Mouse (Mus musculus): ENCODE data around the gene Olfr1271.
"Not testable (repeated sequence)": the region's sequence is repeated elsewhere in the genome, so short reads cannot be mapped to it uniquely, and the experiment has no call there.

Olfr1271 gene

DNA sequence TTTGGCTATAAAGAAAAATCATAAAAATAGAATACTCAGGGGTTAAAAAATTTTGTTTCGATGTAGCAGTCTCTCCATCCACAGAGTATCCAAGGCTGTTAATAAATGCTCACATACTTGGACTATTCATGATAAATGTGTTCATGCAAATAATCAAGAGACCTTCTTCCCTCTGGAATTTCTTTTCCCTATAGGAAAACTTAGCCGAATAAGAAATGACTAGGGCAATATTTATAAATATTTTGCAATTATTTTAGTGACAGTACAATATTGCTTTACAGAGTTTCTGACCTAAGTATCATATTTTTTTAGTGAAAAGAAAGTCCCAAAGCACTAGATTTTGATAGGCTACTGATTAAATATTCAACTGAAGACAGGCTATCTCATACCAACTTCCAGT, at the start of gene Olfr1271:
Gene Olfr1271 (minus strand): TSS at position 101 of the 400 bp plus-strand sequence.
- DNase-seq (ENCODE audit: low spot score) = no peak

DNA sequence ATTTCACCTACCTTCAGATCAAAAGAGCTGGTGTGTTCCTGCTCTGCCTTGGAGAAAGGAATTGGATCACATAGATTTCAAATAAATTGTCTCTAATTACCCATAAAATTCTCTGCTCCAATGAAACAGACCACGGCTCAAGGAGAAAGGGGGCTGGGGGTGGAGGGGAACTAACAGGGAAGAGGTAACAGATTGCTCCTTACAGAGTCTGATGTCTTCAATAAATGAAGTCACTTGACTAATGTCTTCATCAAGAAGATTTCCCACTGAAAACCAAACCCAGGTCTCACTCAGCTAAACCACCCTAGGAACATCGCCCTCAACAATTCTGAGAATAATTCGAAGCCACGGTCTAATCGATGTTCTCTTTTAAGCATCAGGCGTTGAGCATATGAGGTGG, 21.9 kb upstream of the Olfr1271 start, which contains the start of gene Olfr1272:
Gene Olfr1272 (minus strand): TSS at position 101 of the 400 bp plus-strand sequence.
- DNase-seq (ENCODE audit: low spot score) = no peak

DNA sequence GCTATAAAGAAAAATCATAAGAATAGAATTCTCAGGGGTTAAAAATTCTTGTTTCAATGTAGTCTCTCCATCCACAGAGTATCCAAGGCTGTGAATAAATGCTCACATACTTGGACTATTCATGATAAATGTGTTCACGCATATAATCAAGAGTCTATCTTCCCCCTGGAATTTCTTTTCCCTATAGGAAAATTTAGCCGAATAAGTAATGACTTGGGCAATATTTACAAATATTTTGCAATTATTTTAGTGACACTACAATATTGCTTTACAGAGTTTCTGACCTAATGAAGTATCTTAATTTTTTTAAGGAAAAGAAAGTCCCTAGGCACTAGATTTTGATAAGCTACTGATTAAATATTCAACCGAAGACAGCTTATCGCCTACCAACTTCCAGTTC, 13.3 kb downstream of the Olfr1271 start, which contains the start of gene Olfr142:
Gene Olfr142 (minus strand): TSS at position 101 of the 400 bp plus-strand sequence.
- DNase-seq (ENCODE audit: low spot score) = no peak

DNA sequence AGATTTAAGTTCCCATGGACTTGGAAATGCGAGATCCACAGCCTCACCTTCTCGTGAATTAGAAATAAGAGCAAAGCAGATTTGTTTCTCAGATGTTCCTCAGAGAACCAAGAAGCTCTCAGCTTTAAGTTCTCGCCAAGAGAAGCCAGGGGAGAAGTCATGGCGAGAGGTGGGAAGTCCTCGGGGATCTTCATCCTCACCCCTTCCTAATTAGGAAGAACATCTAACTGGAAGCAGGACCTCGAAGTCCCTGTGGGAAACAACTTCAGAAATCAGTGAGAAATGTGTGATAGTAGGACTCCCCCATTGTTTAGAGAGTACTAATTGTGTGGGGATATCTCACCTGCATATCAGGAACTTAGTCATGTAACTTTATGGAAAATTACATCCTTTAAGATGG, 46.4 kb downstream of the Olfr1271 start, which contains the start of gene Olfr1506:
Gene Olfr1506 (minus strand): TSS at position 101 of the 400 bp plus-strand sequence.
- DNase-seq (ENCODE audit: low spot score) = not testable (repeated sequence)

All from layer of hippocampus, adult 11-12 months (tissue).